Mouse (Mus musculus) left cerebral cortex, postnatal 14 days (tissue): ENCODE data around the gene Prl2a1. TPM values are rescaled to one million over a fixed set of nuclear protein-coding genes. Genes with fewer than 3 reads are reported as not detected.
"Not testable (repeated sequence)": the region's sequence is repeated elsewhere in the genome, so short reads cannot be mapped to it uniquely, and the experiment has no call there.

Experiments used
- DNase-seq, 2 experiments: peaks; one replicate each; pipeline ENCODE4 v3.0.0; 2021 to 2022; ENCODE audit warnings: low spot score in 2 of 2, mixed read lengths in 1 of 2
- intact Hi-C: fragments of 180-260 bp; cut with DNase I; formaldehyde crosslinking; loops from one replicate; pipeline ENCODE4 v1.15.1; 2025
- long read RNA-seq, 2 experiments: library from polyadenylated mRNA; stranded (forward); transcript quantifications; one replicate each; pipeline ENCODE4 v2.0.0; 2021
- total RNA-seq, 2 experiments: library from RNA; stranded (reverse); gene quantifications; 2 replicates each; pipeline ENCODE4 v1.2.3; 2021

The Prl2a1 gene
- not detected for total RNA-seq
- long read RNA-seq, experiment 1, result 0 reads
- long read RNA-seq, experiment 2, result 0 reads

DNA sequence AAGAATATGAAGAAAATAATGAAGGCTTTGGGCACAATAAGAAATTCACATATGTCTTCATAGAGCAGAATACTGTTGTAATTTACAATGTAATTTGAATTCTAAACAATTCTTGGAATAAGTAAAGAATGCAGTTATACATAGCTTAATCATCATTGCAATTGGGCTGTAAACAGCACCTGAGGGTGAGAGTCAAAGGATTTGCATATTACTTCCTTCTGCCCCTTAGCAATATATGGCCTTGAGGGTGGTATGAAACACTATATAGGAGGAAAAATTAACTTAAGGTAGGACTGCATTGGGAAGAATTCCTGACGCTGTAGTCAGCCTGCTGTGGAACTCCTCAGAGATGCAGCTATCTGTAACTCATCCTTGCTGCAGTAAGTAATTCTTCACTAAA lies at the start of gene Prl2a1:
Gene Prl2a1 (plus strand): TSS at position 301 of the 400 bp plus-strand sequence.
- no peak for DNase-seq
- intact Hi-C loops, result no loop called here

DNA sequence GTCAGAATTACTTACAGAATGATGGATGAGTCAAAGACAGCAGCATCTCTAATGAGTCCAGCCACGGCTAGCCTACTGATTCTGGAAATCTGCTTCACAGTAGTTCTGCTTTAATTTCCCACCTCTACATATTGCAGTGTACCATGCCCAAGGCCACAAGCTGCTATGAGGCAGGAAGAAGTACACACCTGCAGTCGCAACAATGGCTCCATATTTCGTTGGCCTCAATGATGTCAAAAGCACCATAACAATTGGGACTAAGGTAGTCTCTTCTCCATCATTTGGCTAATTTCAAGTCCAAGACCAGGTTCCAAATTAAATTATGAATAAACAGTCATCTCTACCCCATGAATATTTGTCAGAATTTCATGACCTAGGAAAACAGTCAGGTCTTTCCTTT lies 20.8 kb upstream of the Prl2a1 start, which contains the start of gene Prl7c1:
Gene Prl7c1 (minus strand): TSS at position 101 of the 400 bp plus-strand sequence.
- intact Hi-C loops, DNase-seq: not testable (repeated sequence)

DNA sequence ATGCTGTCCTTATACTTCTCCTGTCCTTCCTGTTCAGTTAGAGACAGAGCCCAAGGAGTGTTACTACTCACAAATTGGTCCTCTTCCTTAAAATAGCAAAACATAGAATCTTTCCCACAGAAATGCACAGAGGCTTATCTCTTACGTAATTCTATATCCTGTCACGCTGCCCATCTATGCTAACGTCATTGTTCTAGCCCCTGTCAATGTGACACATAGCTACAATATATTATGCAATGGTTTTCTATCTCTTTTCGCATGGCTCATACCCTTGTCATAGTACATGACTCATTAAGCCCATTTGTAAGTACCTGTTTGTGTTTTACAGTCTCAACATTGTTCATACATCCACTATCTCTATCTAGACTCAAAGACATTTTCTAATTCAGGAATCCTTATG lies 2.2 kb upstream of the Prl2a1 start:
- intact Hi-C loops, result no loop called here
- no peak for DNase-seq

DNA sequence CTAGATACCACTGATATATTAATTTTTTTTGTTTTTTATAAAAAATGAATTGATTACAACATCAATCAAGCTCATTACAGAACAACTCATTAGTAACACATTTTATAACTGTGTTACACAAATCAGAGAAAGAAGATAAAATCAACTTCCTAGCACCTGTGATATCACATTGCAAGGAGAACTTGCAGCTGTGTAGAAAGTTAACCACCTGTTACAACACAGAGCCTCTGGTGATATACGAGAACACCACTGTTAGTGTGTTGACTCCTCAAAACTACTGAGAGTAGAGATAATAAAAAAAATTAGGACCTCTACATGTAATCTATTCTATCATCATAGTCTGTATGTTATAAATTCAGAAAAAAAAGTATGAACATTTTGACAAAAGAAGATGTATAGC lies 1.3 kb downstream of the Prl2a1 start:
- no peak for DNase-seq
- intact Hi-C loops, result no loop called here

DNA sequence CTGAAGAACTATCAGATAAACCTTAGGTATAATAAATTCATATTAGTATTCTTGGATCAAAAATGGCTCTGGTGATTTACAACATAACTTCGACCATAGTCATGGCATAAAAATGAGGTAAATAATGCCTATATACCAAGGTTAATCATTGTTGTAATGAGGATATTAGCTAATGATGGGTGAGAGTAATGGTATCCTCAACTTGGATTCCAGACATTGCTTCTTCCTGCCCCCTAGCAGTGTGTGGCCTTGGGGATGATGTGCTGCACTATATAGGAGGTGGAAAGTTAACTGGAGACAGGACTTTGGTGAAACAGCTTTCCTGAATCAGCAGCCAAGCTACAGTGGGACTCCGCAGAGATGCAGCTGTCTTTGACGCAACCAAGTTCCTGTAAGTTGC lies 47.6 kb downstream of the Prl2a1 start, which contains the start of gene Prl2c1:
Gene Prl2c1 (plus strand): TSS at position 301 of the 400 bp plus-strand sequence.
- intact Hi-C loops, result no loop called here
- no peak for DNase-seq

Other genes starting within 250 kb of the Prl2a1 start
- not detected for gene Prl8a9, start 237.0 kb upstream of the Prl2a1 start, total RNA-seq
- gene Prl8a1, start 219.5 kb upstream of the Prl2a1 start, total RNA-seq, result not detected
- gene Prl7b1, start 191.1 kb upstream of the Prl2a1 start, total RNA-seq, result not detected
- gene Prl7a1, start 159.2 kb upstream of the Prl2a1 start, total RNA-seq, result not detected
- not detected for gene Prl7a2, start 133.6 kb upstream of the Prl2a1 start, total RNA-seq
- not detected for gene Prl7d1, start 84.9 kb upstream of the Prl2a1 start, total RNA-seq
- not detected for gene Prl7c1, start 20.9 kb upstream of the Prl2a1 start, total RNA-seq
- gene Prl2c1, start 47.7 kb downstream of the Prl2a1 start, total RNA-seq, result not detected
- gene Prl4a1, start 214.6 kb downstream of the Prl2a1 start, total RNA-seq, result not detected